Mouse (Mus musculus): ENCODE data around the gene 9130230L23Rik. TPM values are rescaled to one million over a fixed set of nuclear protein-coding genes. Genes with fewer than 3 reads are reported as not detected.

The 9130230L23Rik gene
- polyA plus RNA-seq, 1 experiment, result not detected

GRCm38 (mm10) chr5:65937998-65938715, 65.9 kb downstream of the 9130230L23Rik start:
- peak; percentile 89; the same call in 1 of the 2 replicates for TF ChIP-seq CTCF (IDR thresholded peaks at IDR 0.05; ENCODE audit: borderline replicate concordance, insufficient read depth, low read length)
- no peak for TF ChIP-seq POLR2A (IDR thresholded peaks at IDR 0.05; ENCODE audit: low read depth, low read length)
- Histone ChIP-seq H3K27ac (ENCODE audit: insufficient read depth, low read length) (no peak overlapping the region), H3K4me3 (ENCODE audit: insufficient read depth, low read length) (no peak overlapping the region), H3K4me1 (ENCODE audit: control insufficient read depth, insufficient read depth, low read length) (no peaks in the 10 kb centered on the region; the same call in 1 of the 2 replicates)

GRCm38 (mm10) chr5:65937011-65937726, 66.9 kb downstream of the 9130230L23Rik start:
- H3K4me3 ChIP-seq (ENCODE audit: insufficient read depth, low read length), result no peak overlapping the region
- H3K27ac ChIP-seq (ENCODE audit: insufficient read depth, low read length), result no peak overlapping the region
- H3K4me1 ChIP-seq (ENCODE audit: control insufficient read depth, insufficient read depth, low read length), result no peaks in the 10 kb centered on the region; the same call in 1 of the 2 replicates
- TF ChIP-seq CTCF (IDR thresholded peaks at IDR 0.05; ENCODE audit: borderline replicate concordance, insufficient read depth, low read length) (no peak), POLR2A (IDR thresholded peaks at IDR 0.05; ENCODE audit: low read depth, low read length) (no peak)

- Histone ChIP-seq H3K27ac (ENCODE audit: insufficient read depth, low read length) (no peak within 1 kb of the TSS), H3K4me3 (ENCODE audit: insufficient read depth, low read length) (no peak within 1 kb of the TSS), H3K4me1 (ENCODE audit: control insufficient read depth, insufficient read depth, low read length) (no peaks in the 10 kb centered on the region; the same call in 1 of the 2 replicates)
- no peak for TF ChIP-seq CTCF (IDR thresholded peaks at IDR 0.05; ENCODE audit: borderline replicate concordance, insufficient read depth, low read length)
- no peak for TF ChIP-seq POLR2A (IDR thresholded peaks at IDR 0.05; ENCODE audit: low read depth, low read length)
These were observed 69.3 kb downstream of the 9130230L23Rik start, which contains the start of gene Chrna9 for GRCm38 (mm10) chr5:65934783-65935182. Gene Chrna9 (plus strand): TSS chr5:65934921.

GRCm38 (mm10) chr5:65933764-65934163, 70.3 kb downstream of the 9130230L23Rik start:
- no peak overlapping the region for H3K27ac ChIP-seq (ENCODE audit: insufficient read depth, low read length)
- H3K4me1 ChIP-seq (ENCODE audit: control insufficient read depth, insufficient read depth, low read length), result no peaks in the 10 kb centered on the region; the same call in 1 of the 2 replicates
- no peak overlapping the region for H3K4me3 ChIP-seq (ENCODE audit: insufficient read depth, low read length)
- TF ChIP-seq POLR2A (IDR thresholded peaks at IDR 0.05; ENCODE audit: low read depth, low read length), result no peak
- TF ChIP-seq CTCF (IDR thresholded peaks at IDR 0.05; ENCODE audit: borderline replicate concordance, insufficient read depth, low read length), result no peak

GRCm38 (mm10) chr5:65933258-65933657, 70.8 kb downstream of the 9130230L23Rik start:
- H3K4me1 ChIP-seq (ENCODE audit: control insufficient read depth, insufficient read depth, low read length), result no peaks in the 10 kb centered on the region; the same call in 1 of the 2 replicates
- H3K27ac ChIP-seq (ENCODE audit: insufficient read depth, low read length), result no peak overlapping the region
- no peak overlapping the region for H3K4me3 ChIP-seq (ENCODE audit: insufficient read depth, low read length)
- TF ChIP-seq CTCF (IDR thresholded peaks at IDR 0.05; ENCODE audit: borderline replicate concordance, insufficient read depth, low read length), result no peak
- no peak for TF ChIP-seq POLR2A (IDR thresholded peaks at IDR 0.05; ENCODE audit: low read depth, low read length)

GRCm38 (mm10) chr5:65930171-65930570, 73.9 kb downstream of the 9130230L23Rik start:
- no peaks in the 10 kb centered on the region for H3K4me1 ChIP-seq (ENCODE audit: control insufficient read depth, insufficient read depth, low read length)
- no peak for TF ChIP-seq CTCF (IDR thresholded peaks at IDR 0.05; ENCODE audit: borderline replicate concordance, insufficient read depth, low read length)
- no peak for TF ChIP-seq POLR2A (IDR thresholded peaks at IDR 0.05; ENCODE audit: low read depth, low read length)
- no peak overlapping the region for H3K4me3 ChIP-seq (ENCODE audit: insufficient read depth, low read length)
- no peak overlapping the region for H3K27ac ChIP-seq (ENCODE audit: insufficient read depth, low read length)

Other genes starting within 250 kb of the 9130230L23Rik start
- 13.6 and 15.4 TPM in 2 replicates for gene N4bp2, start 240.8 kb downstream of the 9130230L23Rik start, polyA plus RNA-seq (2011; ENCODE audit: insufficient read length, low read depth, missing spikeins)
- gene Rhoh, start 143.1 kb downstream of the 9130230L23Rik start, polyA plus RNA-seq (2011; ENCODE audit: insufficient read length, low read depth, missing spikeins), result not detected in 2 replicates
- gene Chrna9, start 69.4 kb downstream of the 9130230L23Rik start, polyA plus RNA-seq (2011; ENCODE audit: insufficient read length, low read depth, missing spikeins), result not detected in 2 replicates
- 1.1 and 1.2 TPM in 2 replicates for gene Rbm47, start 168.8 kb upstream of the 9130230L23Rik start, polyA plus RNA-seq (2011; ENCODE audit: insufficient read length, low read depth, missing spikeins)

Measured in embryonic fibroblast, embryonic 13.5 days (primary cell).